Mouse (Mus musculus): ENCODE measurements at regions not wholly inside any gene's neighbourhood (a gene's known extent, or its start where the extent isn't known, plus 50 kb on each side); places are given as distances from the start of the nearest gene placed in this dataset.

DNA sequence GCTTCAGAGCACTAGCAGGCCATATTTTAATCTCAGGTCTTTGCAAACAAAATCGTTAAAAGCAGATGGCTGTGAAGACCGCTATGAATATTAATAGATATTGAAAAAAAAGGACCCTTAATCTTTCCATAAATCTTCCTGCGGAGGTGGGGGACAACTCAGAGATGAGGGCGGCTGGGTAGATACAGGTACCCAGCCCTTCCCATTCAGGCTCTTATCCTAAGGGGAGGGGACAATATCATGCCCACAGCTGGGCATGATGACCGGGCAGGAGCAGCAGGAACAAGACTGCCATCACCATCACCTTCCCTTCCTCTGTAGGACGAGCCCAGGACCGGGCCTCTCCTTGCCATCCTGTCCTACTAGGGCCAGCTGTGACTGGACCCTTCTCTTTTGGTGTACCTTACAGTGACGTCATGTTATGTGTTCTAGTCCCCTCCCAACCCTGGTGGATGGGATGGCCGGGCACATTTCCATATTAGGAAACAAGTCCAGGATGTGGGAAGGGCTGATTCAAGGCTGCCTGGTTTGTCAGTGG lies 276.4 kb downstream of the Rps24 start:
- H3K27ac ChIP-seq (ENCODE audit: insufficient read depth, low read length), result no peak overlapping the region
- H3K27me3 ChIP-seq (ENCODE audit: control insufficient read depth, insufficient read depth, low read length), result no peaks in the 10 kb centered on the region
- no peak overlapping the region for H3K4me3 ChIP-seq (replicated peaks; ENCODE audit: insufficient read depth, low read depth, low read length)
- no peaks in the 10 kb centered on the region; the same call in 1 of the 2 replicates for H3K4me1 ChIP-seq (ENCODE audit: control insufficient read depth, insufficient read depth, low read length)
- 87% methylated on average over 9 of the region's 9 CpGs for WGBS
- no peak for DNase-seq
- TF ChIP-seq POLR2A (IDR thresholded peaks at IDR 0.05; ENCODE audit: borderline replicate concordance, insufficient read depth, low read length) (no peak), CTCF (IDR thresholded peaks at IDR 0.05; ENCODE audit: borderline replicate concordance, insufficient read depth, low read depth, low read length) (no peak)

DNA sequence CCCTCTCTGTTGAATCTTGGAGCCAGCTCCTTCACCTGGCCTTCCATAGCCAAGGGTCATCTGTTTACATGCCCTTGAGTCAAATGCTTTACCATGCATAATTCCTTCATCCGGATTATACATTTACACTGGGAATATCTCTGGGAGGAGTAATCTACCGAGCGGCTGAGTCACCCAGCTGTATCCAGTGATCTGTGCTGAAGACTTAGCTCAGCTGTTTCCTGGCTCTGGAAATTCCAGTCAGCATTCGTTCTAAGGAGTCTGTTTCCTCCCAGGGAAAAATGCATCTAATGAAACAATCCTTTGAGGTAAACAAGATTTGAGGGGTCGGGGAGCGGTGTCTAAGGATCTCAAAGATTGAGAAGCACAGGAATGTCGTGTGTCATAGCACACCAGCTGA lies 276.9 kb downstream of the Rps24 start:
- no peaks in the 10 kb centered on the region for H3K27me3 ChIP-seq (ENCODE audit: control insufficient read depth, insufficient read depth, low read length)
- no peak for DNase-seq
- H3K4me3 ChIP-seq (replicated peaks; ENCODE audit: insufficient read depth, low read depth, low read length), result no peak overlapping the region
- no peak overlapping the region for H3K27ac ChIP-seq (ENCODE audit: insufficient read depth, low read length)
- no peak for TF ChIP-seq CTCF (IDR thresholded peaks at IDR 0.05; ENCODE audit: borderline replicate concordance, insufficient read depth, low read depth, low read length)
- no peak for TF ChIP-seq POLR2A (IDR thresholded peaks at IDR 0.05; ENCODE audit: borderline replicate concordance, insufficient read depth, low read length)
- WGBS, result 88% methylated on average over 7 of the region's 7 CpGs
- no peaks in the 10 kb centered on the region; the same call in 1 of the 2 replicates for H3K4me1 ChIP-seq (ENCODE audit: control insufficient read depth, insufficient read depth, low read length)

- 91% methylated on average over 3 of the region's 3 CpGs for WGBS
Observed at GRCm38 (mm10) chr14:24766260-24766659, 279.3 kb downstream of the Rps24 start.

GRCm38 (mm10) chr14:24766690-24767089 lies 279.8 kb downstream of the Rps24 start:
- Histone ChIP-seq H3K27ac (ENCODE audit: insufficient read depth, low read length) (no peak overlapping the region), H3K4me1 (ENCODE audit: control insufficient read depth, insufficient read depth, low read length) (no peaks in the 10 kb centered on the region; the same call in 1 of the 2 replicates), H3K4me3 (replicated peaks; ENCODE audit: insufficient read depth, low read depth, low read length) (no peak overlapping the region), H3K27me3 (ENCODE audit: control insufficient read depth, insufficient read depth, low read length) (no peaks in the 10 kb centered on the region)
- 78% methylated on average over 2 of the region's 2 CpGs for WGBS
- no peak for DNase-seq
- TF ChIP-seq POLR2A (IDR thresholded peaks at IDR 0.05; ENCODE audit: borderline replicate concordance, insufficient read depth, low read length) (no peak), CTCF (IDR thresholded peaks at IDR 0.05; ENCODE audit: borderline replicate concordance, insufficient read depth, low read depth, low read length) (no peak)

More at GRCm38 (mm10) chr14:24766260-24766659, 279.3 kb downstream of the Rps24 start:
- Histone ChIP-seq H3K27ac (ENCODE audit: insufficient read depth, low read length) (no peak overlapping the region), H3K4me3 (replicated peaks; ENCODE audit: insufficient read depth, low read depth, low read length) (no peak overlapping the region), H3K4me1 (ENCODE audit: control insufficient read depth, insufficient read depth, low read length) (no peaks in the 10 kb centered on the region; the same call in 1 of the 2 replicates), H3K27me3 (ENCODE audit: control insufficient read depth, insufficient read depth, low read length) (no peaks in the 10 kb centered on the region)
- no peak for DNase-seq
- TF ChIP-seq CTCF (IDR thresholded peaks at IDR 0.05; ENCODE audit: borderline replicate concordance, insufficient read depth, low read depth, low read length) (no peak), POLR2A (IDR thresholded peaks at IDR 0.05; ENCODE audit: borderline replicate concordance, insufficient read depth, low read length) (no peak)

- Histone ChIP-seq H3K27ac (ENCODE audit: insufficient read depth, low read length) (no peak overlapping the region), H3K4me3 (replicated peaks; ENCODE audit: insufficient read depth, low read depth, low read length) (no peak overlapping the region), H3K27me3 (ENCODE audit: control insufficient read depth, insufficient read depth, low read length) (no peaks in the 10 kb centered on the region), H3K4me1 (ENCODE audit: control insufficient read depth, insufficient read depth, low read length) (no peaks in the 10 kb centered on the region; the same call in 1 of the 2 replicates)
- 94% methylated on average over 5 of the region's 5 CpGs for WGBS
- no peak for TF ChIP-seq CTCF (IDR thresholded peaks at IDR 0.05; ENCODE audit: borderline replicate concordance, insufficient read depth, low read depth, low read length)
- no peak for TF ChIP-seq POLR2A (IDR thresholded peaks at IDR 0.05; ENCODE audit: borderline replicate concordance, insufficient read depth, low read length)
- DNase-seq, result no peak
Observed at GRCm38 (mm10) chr14:24767316-24767715, 280.4 kb downstream of the Rps24 start.

- no peak for TF ChIP-seq CTCF (IDR thresholded peaks at IDR 0.05; ENCODE audit: borderline replicate concordance, insufficient read depth, low read depth, low read length)
- no peak for TF ChIP-seq POLR2A (IDR thresholded peaks at IDR 0.05; ENCODE audit: borderline replicate concordance, insufficient read depth, low read length)
- no peak for DNase-seq
- H3K27me3 ChIP-seq (ENCODE audit: control insufficient read depth, insufficient read depth, low read length), result no peaks in the 10 kb centered on the region
- H3K27ac ChIP-seq (ENCODE audit: insufficient read depth, low read length), result no peak overlapping the region
- no peak overlapping the region for H3K4me3 ChIP-seq (replicated peaks; ENCODE audit: insufficient read depth, low read depth, low read length)
- 73% methylated on average over 5 of the region's 5 CpGs for WGBS
- H3K4me1 ChIP-seq (ENCODE audit: control insufficient read depth, insufficient read depth, low read length), result no peaks in the 10 kb centered on the region; the same call in 1 of the 2 replicates
Observed at GRCm38 (mm10) chr14:24767964-24768363, 281.0 kb downstream of the Rps24 start.

DNA sequence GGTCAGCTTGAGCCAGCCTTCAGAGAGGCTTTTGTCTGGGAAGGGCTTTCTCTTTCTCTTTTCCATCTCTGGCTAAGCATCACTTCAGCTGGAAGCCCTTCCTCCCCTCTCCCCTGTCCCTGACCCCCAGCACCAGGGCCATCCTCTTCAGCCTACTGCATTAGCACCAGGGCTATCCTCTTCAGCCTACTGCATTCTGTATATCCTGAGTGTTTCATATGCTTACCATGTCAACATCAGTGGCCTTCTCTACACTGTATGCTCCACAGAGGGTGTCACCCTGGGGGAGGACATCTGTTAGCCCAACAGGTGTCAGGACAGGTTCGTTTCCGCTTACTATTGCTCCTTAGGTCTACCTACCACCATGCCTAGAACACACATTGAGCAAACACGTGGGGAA lies 282.5 kb downstream of the Rps24 start:
- no peak overlapping the region for H3K4me3 ChIP-seq (replicated peaks; ENCODE audit: insufficient read depth, low read depth, low read length)
- no peak for DNase-seq
- no peaks in the 10 kb centered on the region for H3K27me3 ChIP-seq (ENCODE audit: control insufficient read depth, insufficient read depth, low read length)
- TF ChIP-seq POLR2A (IDR thresholded peaks at IDR 0.05; ENCODE audit: borderline replicate concordance, insufficient read depth, low read length) (no peak), CTCF (IDR thresholded peaks at IDR 0.05; ENCODE audit: borderline replicate concordance, insufficient read depth, low read depth, low read length) (no peak)
- whole genome bisulfite sequencing, result 39% methylated on average over 3 of the region's 3 CpGs
- H3K27ac ChIP-seq (ENCODE audit: insufficient read depth, low read length), result no peak overlapping the region
- no peaks in the 10 kb centered on the region for H3K4me1 ChIP-seq (ENCODE audit: control insufficient read depth, insufficient read depth, low read length)

Data from cerebellum, adult 2 months (tissue).